Mouse (Mus musculus): Measurements from ENCODE around the gene Plcb4.
A peak's percentile ranks its signal among the peaks of the same experiment; 100 is the strongest.
"Not testable (repeated sequence)": the region's sequence is repeated elsewhere in the genome, so short reads cannot be mapped to it uniquely, and the experiment has no call there.

The Plcb4 gene

GRCm38 (mm10) chr2:135673649-135674048 lies 14.8 kb downstream of the Plcb4 start:
- no peak for DNase-seq (ENCODE audit: low spot score in 2 of 2)

- DNase-seq (ENCODE audit: low spot score in 2 of 2): no peak
Measured at GRCm38 (mm10) chr2:135675284-135675683, 16.5 kb downstream of the Plcb4 start.

- no peak for DNase-seq (ENCODE audit: low spot score in 2 of 2)
Measured at GRCm38 (mm10) chr2:135676978-135677501, 18.2 kb downstream of the Plcb4 start.

- DNase-seq (ENCODE audit: low spot score in 2 of 2): no peak
Measured at GRCm38 (mm10) chr2:135677601-135678000, 18.8 kb downstream of the Plcb4 start.

- no peak for DNase-seq (ENCODE audit: low spot score in 2 of 2)
Measured at GRCm38 (mm10) chr2:135680001-135680400, 21.2 kb downstream of the Plcb4 start.

GRCm38 (mm10) chr2:135680406-135681134 lies 21.8 kb downstream of the Plcb4 start:
- no peak for DNase-seq (ENCODE audit: low spot score in 2 of 2)

- DNase-seq (ENCODE audit: low spot score in 2 of 2): no peak
Measured at GRCm38 (mm10) chr2:135683684-135684440, 25.1 kb downstream of the Plcb4 start.

- DNase-seq (ENCODE audit: low spot score in 2 of 2): no peak
Measured at GRCm38 (mm10) chr2:135686692-135687091, 27.9 kb downstream of the Plcb4 start.

GRCm38 (mm10) chr2:135687585-135687984 lies 28.8 kb downstream of the Plcb4 start:
- DNase-seq (ENCODE audit: low spot score in 2 of 2): no peak

- DNase-seq (ENCODE audit: low spot score in 2 of 2): no peak
Measured at GRCm38 (mm10) chr2:135692568-135693488, 34.0 kb downstream of the Plcb4 start.

- no peak for DNase-seq (ENCODE audit: low spot score in 2 of 2)
Measured at GRCm38 (mm10) chr2:135700686-135701413, 42.0 kb downstream of the Plcb4 start.

GRCm38 (mm10) chr2:135704673-135705072 lies 45.9 kb downstream of the Plcb4 start:
- DNase-seq (ENCODE audit: low spot score in 2 of 2): no peak

GRCm38 (mm10) chr2:135707305-135707704 lies 48.5 kb downstream of the Plcb4 start:
- DNase-seq (ENCODE audit: low spot score in 2 of 2): no peak

GRCm38 (mm10) chr2:135708386-135708785 lies 49.6 kb downstream of the Plcb4 start:
- DNase-seq (ENCODE audit: low spot score in 2 of 2): no peak

GRCm38 (mm10) chr2:135708796-135709195 lies 50.0 kb downstream of the Plcb4 start:
- DNase-seq (ENCODE audit: low spot score in 2 of 2): no peak

GRCm38 (mm10) chr2:135709736-135710135 lies 50.9 kb downstream of the Plcb4 start:
- DNase-seq (ENCODE audit: low spot score in 2 of 2): not testable (repeated sequence)

- no peak for DNase-seq (ENCODE audit: low spot score in 2 of 2)
Measured at GRCm38 (mm10) chr2:135711049-135711924, 52.5 kb downstream of the Plcb4 start.

- DNase-seq (ENCODE audit: low spot score in 2 of 2): peak in 1 of 2 experiments; percentile 14
Measured at GRCm38 (mm10) chr2:135711925-135712288, 53.1 kb downstream of the Plcb4 start.

- no peak for DNase-seq (ENCODE audit: low spot score in 2 of 2)
Measured at GRCm38 (mm10) chr2:135712331-135712730, 53.5 kb downstream of the Plcb4 start.

- DNase-seq (ENCODE audit: low spot score in 2 of 2): no peak
Measured at GRCm38 (mm10) chr2:135712921-135713320, 54.1 kb downstream of the Plcb4 start.
